Mouse (Mus musculus) C2C12 (cell line): ENCODE results near the gene Map3k5.

ENCODE experiments used
- CTCF ChIP-seq: IDR thresholded peaks from one replicate; pipeline ENCODE4 v1.5.1; 2011; ENCODE audit not compliant: control insufficient read depth, insufficient read depth, insufficient read length
- MYOG ChIP-seq: IDR thresholded peaks from one replicate; pipeline ENCODE4 v1.6.1; 2011; ENCODE audit not compliant: control insufficient read depth, insufficient read length; ENCODE audit errors: extremely low read depth

GRCm38 (mm10) chr10:20125226-20125625 is 191.0 kb downstream of the Map3k5 start:
- TF ChIP-seq MYOG (no peak), CTCF (peak; percentile 46)
